Mouse (Mus musculus) kidney, postnatal 0 days (tissue): ENCODE measurements around the gene Tdrd7. TPM values are rescaled to one million over a fixed set of nuclear protein-coding genes. Genes with fewer than 3 reads are reported as not detected.
A peak's percentile ranks its signal among the peaks of the same experiment; 100 is the strongest.

Source experiments
- ATAC-seq: fragments of 200-750 bp; cut with Nextera tagmentation; replicated peaks from 2 replicates; pipeline ENCODE4 v1.8.0; 2017; ENCODE audit warnings: low read depth, moderate number of reproducible peaks, moderate TSS enrichment, moderate library complexity; ENCODE audit not compliant: low FRiP score
- DNase-seq: peaks from one replicate; pipeline ENCODE4 v3.0.0-alpha.2; 2016; ENCODE audit warnings: low spot score
- H3K27ac ChIP-seq: fragments of 300-500 bp; sonication (generic); 2 replicates; pipeline ENCODE4 v1.5.1; 2014; ENCODE audit warnings: mild to moderate bottlenecking
- H3K27me3 ChIP-seq: fragments of 300-500 bp; sonication (generic); 2 replicates; pipeline ENCODE4 v1.6.1; 2014; ENCODE audit warnings: low read length, mixed read lengths; ENCODE audit not compliant: insufficient read depth
- H3K36me3 ChIP-seq: fragments of 300-500 bp; sonication (generic); 2 replicates; pipeline ENCODE4 v1.6.1; 2014; ENCODE audit warnings: low read length, mixed read lengths; ENCODE audit not compliant: insufficient read depth
- H3K4me1 ChIP-seq: fragments of 300-500 bp; sonication (generic); replicated peaks from 2 replicates; pipeline ENCODE4 v1.6.1; 2014; ENCODE audit warnings: antibody characterized with exemption, low read length, mixed read lengths; ENCODE audit not compliant: insufficient read depth
- H3K4me2 ChIP-seq: fragments of 300-500 bp; sonication (generic); 2 replicates; pipeline ENCODE4 v1.6.1; 2014; ENCODE audit warnings: mild to moderate bottlenecking, low read length, moderate library complexity, mixed read lengths
- H3K4me3 ChIP-seq: fragments of 300-500 bp; sonication (generic); replicated peaks from 2 replicates; pipeline ENCODE4 v1.5.1; 2014; ENCODE audit warnings: low read depth, low read length
- H3K9ac ChIP-seq: fragments of 300-500 bp; sonication (generic); 2 replicates; pipeline ENCODE4 v1.6.1; 2014; ENCODE audit warnings: low read depth, low read length
- H3K9me3 ChIP-seq: fragments of 300-500 bp; sonication (generic); replicated peaks from 2 replicates; pipeline ENCODE4 v1.6.1; 2016; ENCODE audit warnings: low read length, inconsistent platforms, mixed read lengths
- CTCF ChIP-seq: IDR thresholded peaks from 2 replicates; pipeline ENCODE4 v1.5.1; 2016; ENCODE audit warnings: antibody characterized with exemption, low read depth, mild to moderate bottlenecking, moderate library complexity
- WGBS: fragments of 180-500 bp; shearing (Covaris S2); extraction: QIAGEN DNeasy Blood & Tissue Kit; methylation state at CpG from one replicate; pipeline ENCODE4 v1.1.7; 2014; 5-methylcytosine and 5-hydroxymethylcytosine counted together
- polyA plus RNA-seq: library from polyadenylated mRNA; unstranded; fragments of >200 nt; fragmentation: Nextera tagmentation; extraction: Ambion mirVana; gene quantifications from 2 replicates; pipeline ENCODE4 v1.2.1, GENCODE M21; 2015

Gene Tdrd7
- polyA plus RNA-seq, result 22.9 and 25.1 TPM in 2 replicates

GRCm38 (mm10) chr4:45964771-45965439 is at the start of gene Tdrd7:
TSS of gene Tdrd7 (plus strand) at chr4:45965334.
- no peak within 1 kb of the TSS for H3K9ac ChIP-seq
- peak within 1 kb of the TSS; percentile 30 for H3K4me2 ChIP-seq
- H3K4me1 ChIP-seq, result peaks cover 27% of the 10 kb centered on the region
- H3K36me3 ChIP-seq, result no peaks in the 10 kb centered on the region
- H3K9me3 ChIP-seq, result no peaks in the 10 kb centered on the region
- peak; percentile 39 for DNase-seq
- 41% methylated on average over 10 of the region's 10 CpGs for WGBS
- H3K27me3 ChIP-seq, result no peaks in the 10 kb centered on the region
- H3K27ac ChIP-seq, result peak within 1 kb of the TSS; percentile 38; the same call in 1 of the 2 replicates
- peak; percentile 71; the same call in 1 of the 2 replicates for ATAC-seq
- TF ChIP-seq CTCF, result no peak
- H3K4me3 ChIP-seq, result 0 out of 2 replicates have a peak within 1 kb of the TSS, but pooled peaks have one; percentile 1

GRCm38 (mm10) chr4:45917091-45917490 is 48.0 kb upstream of the Tdrd7 start:
- TF ChIP-seq CTCF, result no peak
- WGBS, result 57% methylated on average over 7 of the region's 7 CpGs
- Histone ChIP-seq H3K4me2 (no peak overlapping the region), H3K27ac (no peak overlapping the region), H3K4me3 (no peak overlapping the region), H3K9ac (no peak overlapping the region), H3K27me3 (no peaks in the 10 kb centered on the region), H3K9me3 (no peaks in the 10 kb centered on the region), H3K4me1 (no peaks in the 10 kb centered on the region), H3K36me3 (no peaks in the 10 kb centered on the region)
- ATAC-seq (no peak), DNase-seq (no peak)

GRCm38 (mm10) chr4:45921663-45922435 is 43.3 kb upstream of the Tdrd7 start:
- DNase-seq (peak; percentile 78), ATAC-seq (peak; percentile 43; the same call in 1 of the 2 replicates)
- Histone ChIP-seq H3K4me2 (no peak overlapping the region), H3K4me3 (no peak overlapping the region), H3K9ac (no peak overlapping the region), H3K27ac (no peak overlapping the region), H3K27me3 (no peaks in the 10 kb centered on the region), H3K36me3 (no peaks in the 10 kb centered on the region), H3K4me1 (no peaks in the 10 kb centered on the region), H3K9me3 (no peaks in the 10 kb centered on the region)
- TF ChIP-seq CTCF, result no peak
- WGBS, result 56% methylated on average over 10 of the region's 10 CpGs

GRCm38 (mm10) chr4:45924011-45924410 is 41.1 kb upstream of the Tdrd7 start:
- H3K27ac ChIP-seq, result no peak overlapping the region
- no peaks in the 10 kb centered on the region for H3K36me3 ChIP-seq
- no peaks in the 10 kb centered on the region for H3K9me3 ChIP-seq
- ATAC-seq, result no peak
- no peaks in the 10 kb centered on the region for H3K27me3 ChIP-seq
- no peaks in the 10 kb centered on the region for H3K4me1 ChIP-seq
- no peak for TF ChIP-seq CTCF
- 86% methylated on average over 4 of the region's 4 CpGs for WGBS
- H3K4me2 ChIP-seq, result no peak overlapping the region
- H3K9ac ChIP-seq, result no peak overlapping the region
- H3K4me3 ChIP-seq, result no peak overlapping the region
- DNase-seq, result no peak

- no peak for DNase-seq
- Histone ChIP-seq H3K27me3 (no peaks in the 10 kb centered on the region), H3K4me3 (no peak overlapping the region), H3K9ac (no peak overlapping the region), H3K9me3 (no peaks in the 10 kb centered on the region), H3K27ac (no peak overlapping the region), H3K4me1 (no peaks in the 10 kb centered on the region), H3K4me2 (no peak overlapping the region), H3K36me3 (no peaks in the 10 kb centered on the region)
- no peak for ATAC-seq
- no peak for TF ChIP-seq CTCF
- 38% methylated on average over 4 of the region's 4 CpGs for WGBS
Observed at GRCm38 (mm10) chr4:45928561-45928960, 36.6 kb upstream of the Tdrd7 start.

- peak; percentile 57; the same call in 1 of the 2 replicates for ATAC-seq
- H3K9ac ChIP-seq, result no peak overlapping the region
- no peaks in the 10 kb centered on the region for H3K9me3 ChIP-seq
- peak; percentile 82 for TF ChIP-seq CTCF
- no peak overlapping the region for H3K27ac ChIP-seq
- no peaks in the 10 kb centered on the region for H3K27me3 ChIP-seq
- H3K4me1 ChIP-seq, result no peaks in the 10 kb centered on the region
- no peaks in the 10 kb centered on the region for H3K36me3 ChIP-seq
- peak; percentile 85 for DNase-seq
- 29% methylated on average over 13 of the region's 13 CpGs for WGBS
- no peak overlapping the region for H3K4me2 ChIP-seq
- H3K4me3 ChIP-seq, result no peak overlapping the region
Observed at GRCm38 (mm10) chr4:45941628-45942044, 23.5 kb upstream of the Tdrd7 start.
